Mouse (Mus musculus) hindbrain, embryonic 11.5 days (tissue): ENCODE results near the gene Ubald1. TPM values are rescaled to one million over a fixed set of nuclear protein-coding genes. Genes with fewer than 3 reads are reported as not detected.

Source experiments
- polyA plus RNA-seq: library from polyadenylated mRNA; unstranded; fragments of >200 nt; fragmentation: Nextera tagmentation; extraction: Ambion mirVana; gene quantifications from 2 replicates; pipeline ENCODE4 v1.2.1, GENCODE M21; 2014

The Ubald1 gene
- polyA plus RNA-seq, 1 experiment from 2014 or later: 28.9 TPM

Other genes starting within 250 kb of the Ubald1 start
- 7.9 and 9.4 TPM in 2 replicates for gene Vasn, start 240.4 kb downstream of the Ubald1 start, polyA plus RNA-seq
- 49.1 and 54.0 TPM in 2 replicates for gene Dnaja3, start 240.3 kb downstream of the Ubald1 start, polyA plus RNA-seq
- 14.4 and 15.0 TPM in 2 replicates for gene Coro7, start 200.5 kb downstream of the Ubald1 start, polyA plus RNA-seq
- 147 and 162 TPM in 2 replicates for gene Nmral1, start 161.0 kb downstream of the Ubald1 start, polyA plus RNA-seq
- gene Hmox2, start 154.0 kb downstream of the Ubald1 start, polyA plus RNA-seq: 91.3 and 96.4 TPM in 2 replicates
- gene Cdip1, start 90.0 kb downstream of the Ubald1 start, polyA plus RNA-seq: 76.1 and 80.5 TPM in 2 replicates
- 0.11 and 0.17 TPM in 2 replicates for gene 4930562C15Rik, start 44.9 kb downstream of the Ubald1 start, polyA plus RNA-seq
- gene Mgrn1, start 5.9 kb upstream of the Ubald1 start, polyA plus RNA-seq: 61.3 and 68.8 TPM in 2 replicates
- gene Nudt16l1, start 58.4 kb upstream of the Ubald1 start, polyA plus RNA-seq: 131 and 138 TPM in 2 replicates
- gene Anks3, start 83.9 kb upstream of the Ubald1 start, polyA plus RNA-seq: 41.1 and 46.6 TPM in 2 replicates
- gene Sept12, start 117.5 kb upstream of the Ubald1 start, polyA plus RNA-seq: not detected in 2 replicates
- gene Smim22, start 127.0 kb upstream of the Ubald1 start, polyA plus RNA-seq: 3.5 and 4.5 TPM in 2 replicates
- 74.1 and 84.9 TPM in 2 replicates for gene Rogdi, start 133.2 kb upstream of the Ubald1 start, polyA plus RNA-seq
- 112 and 168 TPM in 2 replicates for gene Glyr1, start 169.5 kb upstream of the Ubald1 start, polyA plus RNA-seq
- 23.4 and 25.1 TPM in 2 replicates for gene Ubn1, start 169.7 kb upstream of the Ubald1 start, polyA plus RNA-seq